Mouse (Mus musculus) heart, adult 2 months (tissue): ENCODE data around the gene Ciz1.

Experiments used
- CTCF ChIP-seq: fragments of 200-600 bp; IDR thresholded peaks from 2 replicates; pipeline ENCODE4 v1.8.1; 2022; ENCODE audit warnings: antibody characterized with exemption, mild to moderate bottlenecking, moderate library complexity
- EP300 ChIP-seq: fragments of 200-500 bp; IDR thresholded peaks from 2 replicates; pipeline ENCODE4 v1.6.1; 2011; ENCODE audit warnings: low read depth, low read length, control low read depth; ENCODE audit not compliant: insufficient read depth
- POLR2A ChIP-seq: fragments of 200-500 bp; IDR thresholded peaks from 2 replicates; pipeline ENCODE4 v1.6.1; 2011; ENCODE audit warnings: mild to moderate bottlenecking, low read depth, low read length, control low read depth; ENCODE audit not compliant: insufficient read depth

- TF ChIP-seq CTCF: no peak
- TF ChIP-seq POLR2A: no peak
- no peak for TF ChIP-seq EP300
Observed at GRCm38 (mm10) chr2:32315751-32316150, 36.4 kb upstream of the Ciz1 start.
